Mouse (Mus musculus) stomach, embryonic 15.5 days (tissue): ENCODE results near the gene Abcc4. TPM values are rescaled to one million over a fixed set of nuclear protein-coding genes. Genes with fewer than 3 reads are reported as not detected.
A peak's percentile ranks its signal among the peaks of the same experiment; 100 is the strongest.

Experiments
- ATAC-seq: fragments of 200-750 bp; cut with Nextera tagmentation; 2 replicates; pipeline ENCODE4 v1.8.0; 2017; ENCODE audit warnings: low read depth, moderate number of reproducible peaks, moderate TSS enrichment; ENCODE audit not compliant: insufficient read depth, low FRiP score
- H3K27ac ChIP-seq: fragments of 300-500 bp; sonication (generic); 2 replicates; pipeline ENCODE4 v1.5.1; 2015; ENCODE audit warnings: mild to moderate bottlenecking, inconsistent platforms
- H3K27me3 ChIP-seq: fragments of 300-500 bp; sonication (generic); replicated peaks from 2 replicates; pipeline ENCODE4 v1.6.1; 2015; ENCODE audit warnings: inconsistent platforms
- H3K36me3 ChIP-seq: fragments of 300-500 bp; sonication (generic); 2 replicates; pipeline ENCODE4 v1.6.1; 2015; ENCODE audit warnings: inconsistent platforms
- H3K4me1 ChIP-seq: fragments of 300-500 bp; sonication (generic); 2 replicates; pipeline ENCODE4 v1.6.1; 2015; ENCODE audit warnings: inconsistent platforms
- H3K4me2 ChIP-seq: fragments of 300-500 bp; sonication (generic); 2 replicates; pipeline ENCODE4 v1.6.1; 2015; ENCODE audit warnings: mild to moderate bottlenecking, inconsistent platforms
- H3K4me3 ChIP-seq: fragments of 300-500 bp; sonication (generic); replicated peaks from 2 replicates; pipeline ENCODE4 v1.5.1; 2015; ENCODE audit warnings: inconsistent platforms
- H3K9ac ChIP-seq: fragments of 300-500 bp; sonication (generic); 2 replicates; pipeline ENCODE4 v1.6.1; 2015; ENCODE audit warnings: inconsistent platforms
- H3K9me3 ChIP-seq: fragments of 300-500 bp; sonication (generic); 2 replicates; pipeline ENCODE4 v1.6.1; 2016; ENCODE audit warnings: inconsistent platforms
- WGBS: fragments of 180-500 bp; shearing (Covaris S2); methylation state at CpG from one replicate; pipeline ENCODE4 v1.1.7; 2015; 5-methylcytosine and 5-hydroxymethylcytosine counted together
- polyA plus RNA-seq: library from polyadenylated mRNA; unstranded; fragments of >200 nt; fragmentation: Nextera tagmentation; extraction: Ambion mirVana; gene quantifications from 2 replicates; pipeline ENCODE4 v1.2.1, GENCODE M21; 2015

Abcc4 gene
- polyA plus RNA-seq, 1 experiment from 2014 or later, result 4.0 TPM

- Histone ChIP-seq H3K36me3 (no peaks in the 10 kb centered on the region), H3K27me3 (no peaks in the 10 kb centered on the region), H3K9ac (no peak overlapping the region), H3K4me3 (no peak overlapping the region), H3K4me2 (no peak overlapping the region), H3K4me1 (0 out of 2 replicates have a peak, but pooled peaks cover under 1% of the 10 kb centered on the region), H3K9me3 (no peaks in the 10 kb centered on the region), H3K27ac (no peak overlapping the region)
- no peak for ATAC-seq
- WGBS, result 66% methylated on average over 12 of the region's 12 CpGs
Measured at GRCm38 (mm10) chr14:118616698-118617311, 89.2 kb downstream of the Abcc4 start.

DNA sequence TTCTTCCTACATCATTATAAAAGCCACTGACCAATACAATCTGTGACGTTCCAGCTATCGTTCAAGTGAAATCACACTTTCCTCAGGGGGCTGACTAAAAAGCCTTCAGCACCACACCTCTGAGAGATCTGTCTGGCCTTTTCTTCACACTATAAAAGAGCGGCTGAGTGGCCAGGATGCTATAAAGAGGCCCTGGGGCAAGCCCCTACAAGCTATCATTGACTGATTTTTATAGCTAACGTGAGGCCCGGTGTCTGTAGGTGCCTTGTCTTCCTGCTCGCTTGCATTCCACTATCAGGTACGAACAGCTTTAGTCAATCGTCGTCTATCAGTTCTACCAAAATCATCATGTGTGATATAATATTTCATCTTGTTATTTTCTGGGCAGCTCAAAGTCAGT is 92.3 kb downstream of the Abcc4 start:
- Histone ChIP-seq H3K4me3 (no peak overlapping the region), H3K9me3 (no peaks in the 10 kb centered on the region), H3K9ac (no peak overlapping the region), H3K27me3 (no peaks in the 10 kb centered on the region), H3K36me3 (no peaks in the 10 kb centered on the region), H3K4me1 (peaks cover 5% of the 10 kb centered on the region; the same call in 1 of the 2 replicates), H3K27ac (no peak overlapping the region), H3K4me2 (no peak overlapping the region)
- ATAC-seq, result no peak
- WGBS, result 62% methylated on average over 9 of the region's 9 CpGs

GRCm38 (mm10) chr14:118611714-118612113 is 94.3 kb downstream of the Abcc4 start:
- ATAC-seq, result peak; percentile 62; the same call in 1 of the 2 replicates
- Histone ChIP-seq H3K4me3 (no peak overlapping the region), H3K9ac (no peak overlapping the region), H3K27me3 (no peaks in the 10 kb centered on the region), H3K36me3 (no peaks in the 10 kb centered on the region), H3K27ac (no peak overlapping the region), H3K4me2 (no peak overlapping the region), H3K4me1 (peaks cover 5% of the 10 kb centered on the region; the same call in 1 of the 2 replicates), H3K9me3 (no peaks in the 10 kb centered on the region)
- WGBS, result 53% methylated on average over 17 of the region's 17 CpGs

DNA sequence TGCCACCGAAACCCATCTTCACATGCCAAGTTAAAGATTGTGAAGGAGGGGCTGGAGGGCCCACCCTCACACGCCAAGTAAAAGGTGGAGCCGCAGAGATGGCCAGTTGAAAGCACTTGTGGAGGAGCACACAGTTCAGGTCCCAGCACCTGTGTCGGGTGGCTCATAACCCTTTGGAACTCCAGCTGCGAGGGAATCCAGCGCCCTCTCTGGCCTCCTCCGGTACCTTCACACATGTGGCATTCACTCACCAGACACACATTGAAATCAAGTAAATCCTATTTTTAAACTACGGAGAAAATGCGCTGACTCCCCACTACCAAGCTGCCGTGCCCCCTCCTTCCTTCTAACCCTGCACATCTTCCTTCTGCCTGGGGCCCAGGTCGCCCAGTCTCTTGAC is 95.2 kb downstream of the Abcc4 start:
- 95% methylated on average over 11 of the region's 11 CpGs for WGBS
- no peak overlapping the region for H3K27ac ChIP-seq
- peaks cover 5% of the 10 kb centered on the region; the same call in 1 of the 2 replicates for H3K4me1 ChIP-seq
- ATAC-seq, result 0 out of 2 replicates have a peak, but pooled peaks have one; percentile 11
- no peaks in the 10 kb centered on the region for H3K9me3 ChIP-seq
- H3K9ac ChIP-seq, result no peak overlapping the region
- H3K36me3 ChIP-seq, result no peaks in the 10 kb centered on the region
- H3K4me2 ChIP-seq, result no peak overlapping the region
- no peak overlapping the region for H3K4me3 ChIP-seq
- no peaks in the 10 kb centered on the region for H3K27me3 ChIP-seq

- H3K27ac ChIP-seq, result no peak overlapping the region
- no peak overlapping the region for H3K9ac ChIP-seq
- H3K36me3 ChIP-seq, result no peaks in the 10 kb centered on the region
- H3K9me3 ChIP-seq, result no peaks in the 10 kb centered on the region
- peaks cover 5% of the 10 kb centered on the region; the same call in 1 of the 2 replicates for H3K4me1 ChIP-seq
- no peak for ATAC-seq
- 82% methylated on average over 16 of the region's 16 CpGs for WGBS
- no peak overlapping the region for H3K4me3 ChIP-seq
- no peaks in the 10 kb centered on the region for H3K27me3 ChIP-seq
- H3K4me2 ChIP-seq, result no peak overlapping the region
Measured at GRCm38 (mm10) chr14:118608816-118609465, 97.1 kb downstream of the Abcc4 start.

DNA sequence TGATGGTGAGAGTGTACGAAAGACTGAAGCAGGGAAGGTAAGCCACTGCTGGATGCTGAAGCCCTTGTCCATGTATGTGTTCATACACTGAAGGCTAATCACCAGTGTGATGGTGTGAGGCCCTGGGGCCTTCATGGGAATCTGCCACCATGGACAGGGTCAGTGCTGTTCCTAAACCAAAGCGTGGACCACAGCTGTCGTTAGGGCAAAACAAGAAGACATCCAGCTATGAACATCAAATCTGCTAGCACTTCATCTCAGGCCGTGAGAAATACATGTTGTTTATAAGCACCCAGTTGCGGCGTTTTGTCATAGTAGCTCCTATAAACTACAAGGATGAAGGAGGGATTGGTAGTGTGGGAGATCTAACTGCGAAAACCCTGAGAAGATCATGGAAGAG is 97.7 kb downstream of the Abcc4 start:
- no peak overlapping the region for H3K9ac ChIP-seq
- H3K4me2 ChIP-seq, result no peak overlapping the region
- no peak overlapping the region for H3K4me3 ChIP-seq
- no peak overlapping the region for H3K27ac ChIP-seq
- ATAC-seq, result no peak
- peaks cover 5% of the 10 kb centered on the region; the same call in 1 of the 2 replicates for H3K4me1 ChIP-seq
- 91% methylated on average over 7 of the region's 7 CpGs for WGBS
- H3K27me3 ChIP-seq, result no peaks in the 10 kb centered on the region
- no peaks in the 10 kb centered on the region for H3K36me3 ChIP-seq
- H3K9me3 ChIP-seq, result no peaks in the 10 kb centered on the region

- Histone ChIP-seq H3K9ac (no peak overlapping the region), H3K27ac (no peak overlapping the region), H3K36me3 (no peaks in the 10 kb centered on the region), H3K4me1 (peaks cover 2% of the 10 kb centered on the region; the same call in 1 of the 2 replicates), H3K4me3 (no peak overlapping the region), H3K27me3 (no peaks in the 10 kb centered on the region), H3K4me2 (no peak overlapping the region), H3K9me3 (no peaks in the 10 kb centered on the region)
- WGBS, result 78% methylated on average over 9 of the region's 9 CpGs
- ATAC-seq, result no peak
Measured at GRCm38 (mm10) chr14:118606476-118606875, 99.5 kb downstream of the Abcc4 start.

DNA sequence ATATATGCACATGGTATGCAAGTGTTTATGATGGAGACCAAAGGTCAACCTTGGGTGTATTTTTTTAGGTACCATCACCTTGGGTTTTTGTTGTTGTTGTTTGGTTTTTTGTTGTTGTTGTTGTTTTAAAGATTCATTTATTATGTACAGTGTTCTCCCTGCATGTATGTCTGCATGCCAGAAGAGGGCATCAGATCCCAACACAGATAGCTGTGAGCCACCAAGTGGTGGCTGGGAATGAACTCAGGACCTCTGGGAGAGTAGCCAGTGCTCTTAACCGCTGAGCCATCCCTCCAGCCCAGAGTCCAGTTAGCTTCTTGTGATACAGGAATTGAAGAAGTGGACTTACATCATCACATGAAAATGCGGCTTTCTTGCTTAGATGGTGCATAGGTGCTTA is 101.1 kb downstream of the Abcc4 start:
- H3K36me3 ChIP-seq, result no peaks in the 10 kb centered on the region
- no peaks in the 10 kb centered on the region for H3K9me3 ChIP-seq
- no peaks in the 10 kb centered on the region for H3K4me1 ChIP-seq
- ATAC-seq, result no peak
- 87% methylated on average over 2 of the region's 2 CpGs for WGBS
- H3K27ac ChIP-seq, result no peak overlapping the region
- H3K9ac ChIP-seq, result no peak overlapping the region
- no peak overlapping the region for H3K4me3 ChIP-seq
- no peak overlapping the region for H3K4me2 ChIP-seq
- no peaks in the 10 kb centered on the region for H3K27me3 ChIP-seq

DNA sequence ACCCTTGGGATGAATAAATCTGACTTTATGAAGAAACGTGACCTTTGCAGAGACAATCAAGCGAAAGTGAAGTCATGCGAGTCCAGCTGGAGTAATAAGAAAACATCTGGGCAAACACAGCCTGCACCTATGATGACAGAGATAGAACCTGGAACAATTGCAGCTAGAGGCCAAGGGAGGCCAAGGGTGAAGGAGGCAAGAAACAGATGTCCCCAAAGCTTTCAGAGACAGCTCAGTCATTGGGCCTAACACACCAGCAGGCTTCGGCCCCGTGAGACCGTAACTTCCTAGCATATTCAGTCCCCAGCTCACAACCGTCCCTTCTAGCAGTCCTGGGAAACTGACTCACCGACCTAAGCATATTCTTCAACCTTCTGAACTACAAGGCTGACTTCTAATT is 104.0 kb downstream of the Abcc4 start:
- Histone ChIP-seq H3K4me1 (no peaks in the 10 kb centered on the region), H3K36me3 (no peaks in the 10 kb centered on the region), H3K27me3 (no peaks in the 10 kb centered on the region), H3K4me2 (no peak overlapping the region), H3K27ac (no peak overlapping the region), H3K4me3 (no peak overlapping the region), H3K9me3 (no peaks in the 10 kb centered on the region), H3K9ac (no peak overlapping the region)
- ATAC-seq, result no peak
- WGBS, result 71% methylated on average over 8 of the region's 8 CpGs

- Histone ChIP-seq H3K9me3 (no peaks in the 10 kb centered on the region), H3K27me3 (no peaks in the 10 kb centered on the region), H3K4me1 (no peaks in the 10 kb centered on the region), H3K4me3 (no peak overlapping the region), H3K27ac (no peak overlapping the region), H3K9ac (no peak overlapping the region), H3K4me2 (no peak overlapping the region), H3K36me3 (no peaks in the 10 kb centered on the region)
- WGBS, result 58% methylated on average over 6 of the region's 6 CpGs
- ATAC-seq, result no peak
Measured at GRCm38 (mm10) chr14:118600746-118601145, 105.3 kb downstream of the Abcc4 start.

GRCm38 (mm10) chr14:118598757-118599156 is 107.3 kb downstream of the Abcc4 start:
- no peak overlapping the region for H3K4me3 ChIP-seq
- H3K9ac ChIP-seq, result no peak overlapping the region
- H3K27ac ChIP-seq, result no peak overlapping the region
- ATAC-seq, result no peak
- no peaks in the 10 kb centered on the region for H3K27me3 ChIP-seq
- WGBS, result 91% methylated on average over 3 of the region's 3 CpGs
- no peaks in the 10 kb centered on the region for H3K4me1 ChIP-seq
- no peaks in the 10 kb centered on the region for H3K9me3 ChIP-seq
- H3K4me2 ChIP-seq, result no peak overlapping the region
- H3K36me3 ChIP-seq, result no peaks in the 10 kb centered on the region

- H3K4me2 ChIP-seq, result no peak overlapping the region
- WGBS, result 74% methylated on average over 13 of the region's 13 CpGs
- ATAC-seq, result no peak
Measured at GRCm38 (mm10) chr14:118594463-118594862, 111.6 kb downstream of the Abcc4 start.

More at GRCm38 (mm10) chr14:118594463-118594862, 111.6 kb downstream of the Abcc4 start:
- Histone ChIP-seq H3K27me3 (no peaks in the 10 kb centered on the region), H3K4me3 (no peak overlapping the region), H3K36me3 (no peaks in the 10 kb centered on the region), H3K4me1 (peaks cover 5% of the 10 kb centered on the region; the same call in 1 of the 2 replicates), H3K27ac (no peak overlapping the region), H3K9me3 (no peaks in the 10 kb centered on the region), H3K9ac (no peak overlapping the region)
